Mouse (Mus musculus) common myeloid progenitor, adult 5-6 weeks (primary cell): ENCODE measurements around the gene Dusp3. TPM values are rescaled to one million over a fixed set of nuclear protein-coding genes. Genes with fewer than 3 reads are reported as not detected.
"Not testable (repeated sequence)": the region's sequence is repeated elsewhere in the genome, so short reads cannot be mapped to it uniquely, and the experiment has no call there.

Experiments
- ATAC-seq: replicated peaks from 2 replicates; pipeline ENCODE4 v1.8.0; 2016; ENCODE audit warnings: low read depth, mild to moderate bottlenecking, moderate TSS enrichment, inconsistent platforms; ENCODE audit not compliant: poor library complexity, severe bottlenecking
- total RNA-seq: library from RNA; stranded (forward); fragments of 200-1000, 187-1606 nt; gene quantifications from 2 replicates; pipeline ENCODE4 v1.2.3, GENCODE M21; 2017

The Dusp3 gene
- total RNA-seq, 1 experiment from 2014 or later: 6.6 TPM

- ATAC-seq: no peak
Measured at GRCm38 (mm10) chr11:102013201-102013600, 26.4 kb upstream of the Dusp3 start.

DNA sequence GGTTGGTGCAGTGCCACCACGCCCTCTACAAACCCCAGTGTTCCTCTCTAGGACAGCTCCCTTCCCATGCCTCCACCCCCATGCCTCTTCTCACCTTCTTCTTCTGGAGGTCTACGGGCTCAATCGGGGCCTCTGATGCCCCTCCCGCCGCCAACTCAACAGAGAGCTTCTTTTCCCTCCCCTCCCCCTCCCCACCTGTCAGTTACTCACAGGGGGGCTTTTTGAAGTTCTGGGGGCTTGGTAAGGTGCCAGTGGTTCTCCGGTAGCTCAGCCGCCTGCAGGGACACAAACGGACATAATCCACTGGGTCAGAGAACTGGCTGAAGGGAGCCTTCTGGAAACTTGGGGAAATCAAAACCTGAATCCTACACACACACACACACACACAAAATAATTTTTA lies 24.7 kb upstream of the Dusp3 start:
- ATAC-seq: no peak

GRCm38 (mm10) chr11:102010140-102010539 lies 23.3 kb upstream of the Dusp3 start:
- no peak for ATAC-seq

- no peak for ATAC-seq
Measured at GRCm38 (mm10) chr11:102008954-102009637, 22.3 kb upstream of the Dusp3 start.

DNA sequence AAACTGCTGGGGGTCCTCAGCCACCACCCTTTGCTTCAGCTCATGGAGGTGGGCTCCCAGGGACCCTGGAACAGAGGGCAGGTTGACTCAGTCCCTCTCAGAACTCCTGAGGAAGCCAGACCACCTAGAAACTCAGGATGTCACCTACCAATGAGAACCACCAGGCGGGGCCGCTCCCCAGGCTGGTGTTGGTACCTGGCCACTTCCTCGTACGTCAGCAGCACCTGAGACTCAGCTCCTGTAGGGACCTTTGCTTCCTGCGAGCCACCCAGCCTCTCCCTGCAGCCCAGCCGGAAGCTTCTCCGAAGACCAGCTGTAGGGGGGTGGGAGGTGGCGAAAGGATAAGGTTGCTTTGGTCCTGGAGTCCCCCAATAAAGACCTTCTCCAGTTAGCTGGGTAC lies 21.6 kb upstream of the Dusp3 start:
- ATAC-seq: no peak

DNA sequence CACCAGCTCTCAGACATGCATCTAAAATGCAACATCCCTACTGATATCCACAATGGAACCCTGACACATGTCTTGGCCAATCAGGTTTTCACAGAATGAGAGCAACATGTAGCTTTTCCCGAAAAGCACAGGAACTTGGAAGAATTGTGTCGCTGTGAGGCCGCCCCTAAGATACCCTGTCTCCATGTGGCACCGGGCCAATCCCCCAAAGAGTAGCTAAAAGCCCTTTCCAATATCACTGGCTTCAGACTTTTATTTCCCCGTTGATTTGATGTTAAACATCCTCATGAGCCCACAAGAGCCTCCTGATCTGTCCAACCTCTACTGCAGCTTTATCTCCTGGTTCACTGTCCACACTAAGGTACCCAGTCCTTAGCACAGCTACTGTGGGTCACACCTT lies 19.9 kb upstream of the Dusp3 start:
- no peak for ATAC-seq

DNA sequence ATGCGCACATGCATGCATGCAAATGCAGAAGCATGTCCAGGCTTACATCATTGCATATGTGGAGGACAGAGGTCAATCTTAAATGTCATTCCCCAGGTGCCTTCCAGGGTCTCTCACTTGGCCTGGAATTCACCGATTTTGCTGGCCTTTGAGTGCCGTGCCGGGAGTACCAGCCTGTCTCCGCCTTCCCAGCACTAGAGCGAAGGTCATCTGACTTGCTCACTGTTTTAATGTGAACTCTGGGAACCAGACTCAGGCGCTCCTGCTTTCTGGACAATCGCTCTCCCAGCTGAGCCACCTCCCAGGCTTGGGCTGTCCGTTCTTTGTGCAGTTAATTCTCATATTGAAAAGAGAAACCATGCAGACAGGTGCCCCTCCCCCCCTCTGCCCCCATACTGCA lies 19.5 kb upstream of the Dusp3 start:
- ATAC-seq: no peak

- no peak for ATAC-seq
Measured at GRCm38 (mm10) chr11:102004251-102004650, 17.4 kb upstream of the Dusp3 start.

- no peak for ATAC-seq
Measured at GRCm38 (mm10) chr11:101999466-101999865, 12.7 kb upstream of the Dusp3 start.

DNA sequence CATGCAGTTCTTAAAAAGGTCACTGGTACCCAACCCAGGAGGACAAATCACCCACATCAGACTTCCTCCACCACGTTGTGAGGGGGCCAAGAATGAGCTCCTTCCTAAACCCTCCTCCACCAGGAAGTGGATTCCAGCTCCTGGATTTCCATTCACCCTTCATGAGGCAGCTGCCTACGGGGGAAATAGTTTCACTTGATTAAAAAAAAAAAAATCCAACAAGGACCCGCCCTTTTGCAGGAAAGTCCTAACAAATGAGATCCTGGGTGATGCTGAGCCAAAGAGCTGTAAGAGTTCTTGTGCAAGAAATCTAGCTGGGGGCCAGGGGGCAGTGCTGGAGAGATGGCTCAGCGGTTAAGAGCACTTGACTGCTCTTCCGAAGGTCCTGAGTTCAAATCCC lies 11.4 kb upstream of the Dusp3 start:
- no peak for ATAC-seq

- no peak for ATAC-seq
Measured at GRCm38 (mm10) chr11:101995938-101996337, 9.1 kb upstream of the Dusp3 start.

- no peak for ATAC-seq
Measured at GRCm38 (mm10) chr11:101994100-101994499, 7.3 kb upstream of the Dusp3 start.

- ATAC-seq: no peak
Measured at GRCm38 (mm10) chr11:101992411-101992810, 5.6 kb upstream of the Dusp3 start.

DNA sequence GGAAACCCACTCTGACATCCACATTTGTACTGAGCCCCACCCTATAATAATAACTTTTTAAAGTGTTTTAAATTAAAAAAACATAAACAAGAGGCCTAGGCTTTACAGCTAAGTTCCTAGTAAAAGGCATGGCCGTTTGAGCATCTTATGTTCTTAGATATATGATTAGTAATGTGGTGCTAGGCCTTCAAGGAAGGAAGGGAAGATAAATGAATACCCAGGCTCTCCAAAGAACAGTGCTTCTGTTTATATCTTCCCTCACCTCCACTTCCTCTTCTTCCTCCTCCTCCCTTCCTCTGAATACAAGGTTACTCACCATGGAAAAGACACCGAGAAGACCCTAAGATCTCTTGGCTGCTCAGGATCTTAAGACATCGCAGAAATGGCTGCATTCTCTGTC lies 5.0 kb upstream of the Dusp3 start:
- ATAC-seq: no peak

DNA sequence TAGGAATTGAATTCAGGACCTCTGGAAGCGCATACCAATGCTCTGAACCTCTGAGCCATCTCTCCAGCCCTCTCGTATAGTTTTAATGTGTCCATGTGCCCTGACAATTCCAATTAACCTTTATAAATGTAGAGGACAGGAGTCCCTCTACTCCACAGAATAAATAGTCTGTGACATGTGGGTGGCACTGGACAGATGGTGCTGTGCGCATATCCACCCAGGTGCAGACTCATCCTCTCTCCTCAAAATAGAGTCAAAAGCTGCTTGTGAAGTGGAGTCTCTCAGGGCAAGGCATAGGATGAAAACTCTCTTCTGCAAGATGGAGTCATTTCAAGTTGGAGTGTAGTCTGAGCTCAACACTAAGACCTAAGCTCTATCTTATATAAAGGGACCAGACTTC lies 3.4 kb upstream of the Dusp3 start:
- no peak for ATAC-seq

- peak; percentile 45 for ATAC-seq
Measured at GRCm38 (mm10) chr11:101985990-101986389, 823 bp downstream of the Dusp3 start.

DNA sequence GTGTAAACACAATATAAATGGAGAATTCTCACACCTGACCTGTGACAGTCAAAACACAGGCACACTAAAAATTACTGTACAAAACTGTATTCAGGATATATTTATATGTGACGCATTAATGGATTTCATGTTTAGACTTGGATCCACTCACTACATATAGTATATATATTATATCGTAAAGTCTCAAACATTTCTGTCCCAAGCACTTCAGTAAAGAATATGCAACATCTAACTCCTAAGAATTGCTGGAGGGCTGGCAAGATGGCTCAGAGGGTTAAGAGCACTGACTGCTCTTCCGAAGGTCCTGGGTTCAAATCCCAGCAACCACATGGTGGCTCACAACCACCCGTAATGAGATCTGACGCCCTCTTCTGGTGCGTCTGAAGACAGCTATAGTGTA lies 1.4 kb downstream of the Dusp3 start:
- ATAC-seq: not testable (repeated sequence)

- ATAC-seq: peak; percentile 77
Measured at GRCm38 (mm10) chr11:101984054-101985025, 2.5 kb downstream of the Dusp3 start, which contains the start of gene Cfap97d1. TSS of gene Cfap97d1 (plus strand) at chr11:101984279.

DNA sequence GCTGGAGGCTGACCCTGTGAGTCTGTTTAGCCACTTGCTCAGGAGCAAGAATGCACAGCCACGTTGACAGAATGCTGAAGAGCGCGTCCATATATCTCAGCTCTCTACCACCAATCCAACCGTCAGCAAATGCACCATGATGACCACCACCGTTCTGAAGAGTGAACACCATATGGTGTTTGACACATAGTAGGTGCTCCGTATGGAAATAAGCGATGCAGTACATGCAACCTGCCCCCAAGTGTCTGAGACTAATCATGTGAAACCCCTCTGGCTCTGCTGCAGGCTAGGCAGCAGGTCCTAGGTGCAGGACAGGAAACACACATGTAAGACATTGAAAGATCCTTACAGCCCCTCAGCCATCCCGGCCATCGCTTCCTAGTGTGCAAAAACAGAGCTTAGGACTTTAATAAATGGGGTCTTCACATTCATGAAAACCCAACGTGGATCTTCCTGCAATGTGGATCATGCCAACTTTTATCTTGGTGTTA lies 3.3 kb downstream of the Dusp3 start:
- ATAC-seq: no peak

- ATAC-seq: no peak
Measured at GRCm38 (mm10) chr11:101982981-101983411, 3.8 kb downstream of the Dusp3 start.

DNA sequence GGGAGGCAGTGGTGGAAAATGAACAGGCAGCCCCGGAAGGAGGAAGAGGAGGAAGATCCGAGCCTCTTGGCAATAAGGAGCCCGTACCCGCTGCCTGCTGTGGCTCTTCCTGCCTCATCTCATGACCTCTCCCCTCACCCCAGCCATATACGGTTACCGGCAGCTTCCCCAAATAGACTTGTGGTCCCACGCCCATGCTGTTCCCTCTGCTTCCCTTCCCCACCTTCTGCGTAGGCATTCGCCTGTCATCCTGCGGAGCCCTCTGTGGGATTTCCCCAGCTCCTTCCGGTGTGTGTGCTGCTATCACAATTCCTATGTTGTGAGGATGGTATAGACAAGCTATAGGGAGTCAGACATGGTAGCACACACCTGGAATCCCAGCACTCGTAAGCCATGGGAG lies 5.0 kb downstream of the Dusp3 start:
- peak; percentile 37 for ATAC-seq
